Mouse (Mus musculus) heart, adult 2 months (tissue): ENCODE results near the gene Cep162. TPM values are rescaled to one million over a fixed set of nuclear protein-coding genes. Genes with fewer than 3 reads are reported as not detected.

Experiments used
- DNase-seq, 2 experiments: peaks; one replicate each; pipeline ENCODE4 v3.0.0; 2021
- H3K27ac ChIP-seq: fragments of 200-600 bp; 2 replicates; pipeline ENCODE4 v1.8.1; 2022
- H3K27me3 ChIP-seq: fragments of 200-500 bp; 2 replicates; pipeline ENCODE4 v1.6.1; 2012; ENCODE audit warnings: mild to moderate bottlenecking, low read length, inconsistent platforms, mixed read lengths; ENCODE audit not compliant: control insufficient read depth, insufficient read depth
- H3K36me3 ChIP-seq: fragments of 200-500 bp; 2 replicates; pipeline ENCODE4 v1.6.1; 2012; ENCODE audit warnings: low read length, inconsistent platforms; ENCODE audit not compliant: control insufficient read depth, insufficient read depth
- H3K4me1 ChIP-seq: fragments of 200-500 bp; 2 replicates; pipeline ENCODE4 v1.6.1; 2011; ENCODE audit warnings: low read length; ENCODE audit not compliant: control insufficient read depth, insufficient read depth
- H3K4me3 ChIP-seq: fragments of 200-600 bp; 2 replicates; pipeline ENCODE4 v1.8.1; 2022
- H3K79me2 ChIP-seq: fragments of 200-500 bp; replicated peaks from 2 replicates; pipeline ENCODE4 v1.6.1; 2012; ENCODE audit warnings: mild to moderate bottlenecking, inconsistent platforms, low read length, moderate library complexity, mixed read lengths; ENCODE audit not compliant: control insufficient read depth, insufficient read depth
- H3K9ac ChIP-seq: fragments of 200-500 bp; 2 replicates; pipeline ENCODE4 v1.6.1; 2012; ENCODE audit warnings: low read depth, mild to moderate bottlenecking, control low read depth, inconsistent platforms, low read length, mixed read lengths
- CTCF ChIP-seq: fragments of 200-600 bp; IDR thresholded peaks from 2 replicates; pipeline ENCODE4 v1.8.1; 2022; ENCODE audit warnings: antibody characterized with exemption, mild to moderate bottlenecking, moderate library complexity
- EP300 ChIP-seq: fragments of 200-500 bp; IDR thresholded peaks from 2 replicates; pipeline ENCODE4 v1.6.1; 2011; ENCODE audit warnings: low read depth, low read length, control low read depth; ENCODE audit not compliant: insufficient read depth
- POLR2A ChIP-seq: fragments of 200-500 bp; IDR thresholded peaks from 2 replicates; pipeline ENCODE4 v1.6.1; 2011; ENCODE audit warnings: mild to moderate bottlenecking, low read depth, low read length, control low read depth; ENCODE audit not compliant: insufficient read depth
- WGBS: fragments of 180-500 bp; shearing (Covaris S2); methylation state at CpG from one replicate; pipeline ENCODE4 v1.1.7; 2018; 5-methylcytosine and 5-hydroxymethylcytosine counted together
- intact Hi-C: fragments of 180-260 bp; cut with DNase I; formaldehyde crosslinking; loops from one replicate; pipeline ENCODE4 v1.15.1; 2025
- polyA plus RNA-seq: library from polyadenylated mRNA; depleted of rRNA; stranded (reverse); fragments of >200 nt; gene quantifications from 2 replicates; pipeline ENCODE4 v1.2.3, GENCODE M21; 2012
- total RNA-seq, 2 experiments: library from RNA; stranded (reverse); gene quantifications; 2 replicates each; pipeline ENCODE4 v1.2.3; 2021

Cep162 gene
- total and polyA plus RNA-seq, 3 experiments = 0.72 to 2.2 (median 2.1) TPM

DNA sequence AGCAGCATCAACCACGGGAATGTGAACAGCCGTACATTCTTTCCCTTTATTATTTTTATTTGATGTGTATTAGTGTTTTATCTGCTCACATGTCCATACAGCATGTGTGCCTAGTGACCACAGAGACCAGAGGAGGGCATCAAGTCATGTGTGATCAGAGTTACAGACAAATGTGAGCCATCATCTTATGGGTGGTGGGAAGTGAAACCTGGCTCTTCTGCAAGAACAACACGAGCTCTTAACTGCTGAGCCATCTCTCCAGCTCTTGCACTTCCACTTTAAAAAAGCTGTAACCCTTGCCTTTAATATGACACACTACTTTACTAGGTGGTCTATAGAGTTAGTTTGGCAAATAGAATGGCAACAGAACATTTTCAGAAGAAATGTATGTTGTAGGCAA lies 83.8 kb downstream of the Cep162 start:
- TF ChIP-seq CTCF = no peak
- no peak for TF ChIP-seq POLR2A
- no peak for TF ChIP-seq EP300
- intact Hi-C loops = no loop called here
- Histone ChIP-seq H3K36me3 (no peaks in the 10 kb centered on the region), H3K27me3 (no peaks in the 10 kb centered on the region), H3K27ac (no peak overlapping the region), H3K9ac (no peak overlapping the region), H3K4me3 (no peak overlapping the region), H3K4me1 (no peaks in the 10 kb centered on the region), H3K79me2 (no peaks in the 10 kb centered on the region)
- WGBS = 61% methylated on average over 3 of the region's 3 CpGs
- DNase-seq = no peak

GRCm38 (mm10) chr9:87170891-87171290 lies 84.4 kb downstream of the Cep162 start:
- no peak overlapping the region for H3K9ac ChIP-seq
- H3K79me2 ChIP-seq = no peaks in the 10 kb centered on the region
- no peaks in the 10 kb centered on the region for H3K27me3 ChIP-seq
- no peak overlapping the region for H3K27ac ChIP-seq
- TF ChIP-seq EP300 (no peak), CTCF (no peak), POLR2A (no peak)
- H3K4me1 ChIP-seq = no peaks in the 10 kb centered on the region
- 76% methylated on average over 3 of the region's 3 CpGs for WGBS
- intact Hi-C loops = no loop called here
- no peaks in the 10 kb centered on the region for H3K36me3 ChIP-seq
- DNase-seq = no peak
- H3K4me3 ChIP-seq = no peak overlapping the region

- Histone ChIP-seq H3K79me2 (no peaks in the 10 kb centered on the region), H3K4me3 (no peak overlapping the region), H3K36me3 (no peaks in the 10 kb centered on the region), H3K9ac (no peak overlapping the region), H3K27ac (no peak overlapping the region), H3K4me1 (no peaks in the 10 kb centered on the region), H3K27me3 (no peaks in the 10 kb centered on the region)
- intact Hi-C loops = no loop called here
- DNase-seq = no peak
- TF ChIP-seq CTCF (no peak), EP300 (no peak)
- 78% methylated on average over 12 of the region's 12 CpGs for WGBS
Observed at GRCm38 (mm10) chr9:87169144-87169543, 86.2 kb downstream of the Cep162 start.

- DNase-seq = no peak
- intact Hi-C loops = no loop called here
- Histone ChIP-seq H3K27me3 (no peaks in the 10 kb centered on the region), H3K27ac (no peak overlapping the region), H3K4me3 (no peak overlapping the region), H3K9ac (no peak overlapping the region), H3K79me2 (no peaks in the 10 kb centered on the region), H3K36me3 (no peaks in the 10 kb centered on the region), H3K4me1 (no peaks in the 10 kb centered on the region)
- 49% methylated on average over 3 of the region's 3 CpGs for WGBS
- TF ChIP-seq EP300 = no peak
- TF ChIP-seq CTCF = no peak
- no peak for TF ChIP-seq POLR2A
Observed at GRCm38 (mm10) chr9:87168051-87168450, 87.3 kb downstream of the Cep162 start.

DNA sequence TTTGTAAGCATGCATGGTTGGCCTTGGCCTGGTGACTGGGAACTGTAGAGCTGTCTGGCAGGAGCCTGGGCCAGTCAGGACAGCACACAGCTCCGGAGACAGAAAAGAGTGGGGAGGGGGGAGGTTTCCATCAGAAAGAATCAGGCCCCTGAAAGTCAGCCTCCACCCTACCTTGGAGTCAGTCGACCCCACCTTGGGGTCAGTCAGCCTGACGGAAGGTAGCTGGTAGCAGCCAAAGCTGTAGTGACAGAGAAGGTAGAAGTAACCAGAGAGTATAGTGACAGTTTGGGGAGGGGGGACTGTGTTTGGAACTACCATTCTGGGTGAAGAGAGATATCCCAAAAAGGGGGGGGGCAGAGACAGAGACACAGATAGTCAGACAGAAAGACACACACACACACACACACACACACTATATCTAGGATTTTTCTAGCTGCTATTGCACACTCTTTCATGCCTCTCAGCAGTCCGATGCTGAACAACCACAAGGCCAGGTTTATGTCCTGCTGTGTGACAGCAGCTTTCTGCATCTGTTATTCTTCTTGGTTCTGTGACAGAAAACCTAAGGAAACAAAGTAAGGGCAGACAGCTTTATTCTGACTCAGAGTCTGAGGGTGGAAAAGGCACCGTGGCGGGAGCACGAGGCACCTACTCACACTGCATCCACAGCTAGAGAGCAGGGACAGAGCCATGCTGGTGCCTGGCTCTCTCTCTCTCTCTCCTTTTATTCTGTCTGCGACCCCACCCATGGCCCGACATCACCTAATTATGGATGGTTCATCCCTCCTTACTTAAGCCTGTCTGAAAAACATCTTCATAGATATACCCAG lies 88.1 kb downstream of the Cep162 start:
- H3K27ac ChIP-seq = no peak overlapping the region
- H3K4me1 ChIP-seq = no peaks in the 10 kb centered on the region
- no peaks in the 10 kb centered on the region for H3K27me3 ChIP-seq
- 75% methylated on average over 9 of the region's 9 CpGs for WGBS
- H3K4me3 ChIP-seq = no peak overlapping the region
- H3K36me3 ChIP-seq = no peaks in the 10 kb centered on the region
- H3K9ac ChIP-seq = no peak overlapping the region
- TF ChIP-seq POLR2A (no peak), EP300 (no peak), CTCF (no peak)
- intact Hi-C loops = no loop called here
- no peak for DNase-seq
- no peaks in the 10 kb centered on the region for H3K79me2 ChIP-seq

- H3K27ac ChIP-seq = no peak overlapping the region
- no peaks in the 10 kb centered on the region for H3K27me3 ChIP-seq
- DNase-seq = no peak
- 65% methylated on average over 4 of the region's 4 CpGs for WGBS
- no peaks in the 10 kb centered on the region for H3K79me2 ChIP-seq
- no peak overlapping the region for H3K4me3 ChIP-seq
- no peaks in the 10 kb centered on the region for H3K36me3 ChIP-seq
- TF ChIP-seq POLR2A (no peak), CTCF (no peak), EP300 (no peak)
- H3K9ac ChIP-seq = no peak overlapping the region
- H3K4me1 ChIP-seq = no peaks in the 10 kb centered on the region
- intact Hi-C loops = no loop called here
Observed at GRCm38 (mm10) chr9:87162559-87162958, 92.8 kb downstream of the Cep162 start.
